Mouse (Mus musculus) ES-Bruce4 (cell line): ENCODE measurements at regions not wholly inside any gene's neighbourhood (a gene's known extent, or its start where the extent isn't known, plus 50 kb on each side); places are given as distances from the start of the nearest gene placed in this dataset.

Experiments
- CTCF ChIP-seq: IDR thresholded peaks from one replicate; pipeline ENCODE4 v1.8.1; 2011; ENCODE audit warnings: low read depth, low read length
- EP300 ChIP-seq: IDR thresholded peaks from 2 replicates; pipeline ENCODE4 v1.6.1; 2011; ENCODE audit warnings: low read depth, low read length; ENCODE audit not compliant: insufficient read depth
- POLR2A ChIP-seq: IDR thresholded peaks from one replicate; pipeline ENCODE4 v1.8.1; 2011; ENCODE audit warnings: low read length; ENCODE audit not compliant: insufficient read depth

DNA sequence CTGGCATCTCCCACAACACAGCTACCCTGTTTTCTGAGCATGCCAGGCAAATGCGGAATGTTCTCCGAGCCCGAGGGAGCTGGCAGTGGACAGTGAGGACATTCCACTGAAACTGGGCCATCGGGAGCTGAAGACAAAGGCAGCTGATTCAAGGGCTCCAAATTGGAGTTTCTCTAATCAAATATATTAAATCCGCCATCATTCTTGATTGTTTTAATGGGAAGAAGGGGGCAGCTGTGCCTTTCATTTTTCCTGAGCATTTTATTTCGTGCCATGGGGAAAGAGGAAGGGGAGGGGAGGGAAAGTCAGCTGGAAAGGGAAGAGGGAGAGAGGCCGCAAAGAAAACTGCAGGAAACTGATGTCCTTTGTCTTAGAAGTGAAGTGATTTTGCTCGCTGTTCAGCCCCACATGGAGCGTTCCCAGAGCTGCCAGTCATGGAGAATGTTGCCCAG is 373.9 kb downstream of the Cog6 start:
- TF ChIP-seq POLR2A (no peak), CTCF (no peak), EP300 (no peak)
